Mouse (Mus musculus): ENCODE data around the gene Syt14. TPM values are rescaled to one million over a fixed set of nuclear protein-coding genes. Genes with fewer than 3 reads are reported as not detected.

Syt14 gene
- polyA plus RNA-seq, 1 experiment from 2014 or later: 5.8 TPM

DNA sequence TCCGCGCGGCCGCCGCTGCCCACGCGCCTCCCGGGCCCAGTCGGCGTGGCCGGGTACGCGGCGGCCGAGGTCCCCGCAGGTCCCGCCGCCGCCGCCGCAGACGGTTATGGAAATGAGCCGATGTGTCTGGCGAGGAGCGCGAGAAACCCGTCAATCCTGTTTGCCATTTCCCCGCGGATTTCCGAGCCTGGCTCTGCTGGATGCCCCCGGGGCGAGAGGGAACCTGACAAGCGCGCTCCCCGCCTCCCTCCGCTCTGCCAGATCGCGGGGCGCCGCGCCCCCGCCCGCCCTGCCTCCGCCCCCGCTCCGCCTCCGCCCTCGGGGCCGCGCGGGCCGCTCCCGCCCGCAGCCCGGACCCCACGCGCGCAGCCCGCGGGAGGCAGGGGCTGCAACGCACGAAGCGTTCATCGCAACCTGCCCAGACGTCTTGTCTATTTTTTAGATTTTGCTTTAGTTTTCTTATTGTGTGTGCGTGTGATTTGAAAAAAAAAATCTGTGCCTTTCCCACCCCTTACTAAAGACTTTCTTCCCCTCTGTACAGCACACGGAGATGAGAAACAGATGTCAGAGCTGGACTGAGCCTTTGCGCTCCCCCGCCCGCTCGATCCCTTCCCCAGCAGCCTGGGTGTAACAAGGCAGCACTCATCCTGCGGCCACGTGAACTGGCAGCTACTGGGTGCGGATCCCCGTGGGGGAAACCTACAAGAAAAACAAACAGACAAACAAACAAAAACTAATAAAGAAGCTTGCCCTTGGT, 179.9 kb downstream of the Syt14 start, which contains the start of gene Sertad4:
TSS of gene Sertad4 (minus strand) at position 283 of the 757 bp plus-strand sequence.
- peak within 1 kb of the TSS; percentile 99 for H3K9ac ChIP-seq (ENCODE audit: low read length)
- peak; percentile 83 for ATAC-seq (ENCODE audit: insufficient number of reproducible peaks, low FRiP score, low TSS enrichment, low read depth)
- peaks cover 2% of the 10 kb centered on the region; the same call in 1 of the 2 replicates for H3K36me3 ChIP-seq (ENCODE audit: control insufficient read depth, insufficient read depth, low read length)
- peak; percentile 90 for DNase-seq (ENCODE audit: low spot score)
- peak within 1 kb of the TSS; percentile 84 for H3K4me2 ChIP-seq (ENCODE audit: low read depth, severe bottlenecking)
- peak within 1 kb of the TSS; percentile 100 for H3K27ac ChIP-seq (replicated peaks; ENCODE audit: low read depth, low read length)
- under 1% methylated on average over 64 of the region's 75 CpGs for WGBS
- H3K27me3 ChIP-seq (ENCODE audit: control insufficient read depth, insufficient read depth, low read length): no peaks in the 10 kb centered on the region
- peaks cover 42% of the 10 kb centered on the region for H3K4me1 ChIP-seq (ENCODE audit: control insufficient read depth, insufficient read depth, low read length)
- H3K4me3 ChIP-seq (ENCODE audit: low read depth, low read length): peak within 1 kb of the TSS; percentile 84
- no peaks in the 10 kb centered on the region for H3K9me3 ChIP-seq (ENCODE audit: control insufficient read depth, low read length)

DNA sequence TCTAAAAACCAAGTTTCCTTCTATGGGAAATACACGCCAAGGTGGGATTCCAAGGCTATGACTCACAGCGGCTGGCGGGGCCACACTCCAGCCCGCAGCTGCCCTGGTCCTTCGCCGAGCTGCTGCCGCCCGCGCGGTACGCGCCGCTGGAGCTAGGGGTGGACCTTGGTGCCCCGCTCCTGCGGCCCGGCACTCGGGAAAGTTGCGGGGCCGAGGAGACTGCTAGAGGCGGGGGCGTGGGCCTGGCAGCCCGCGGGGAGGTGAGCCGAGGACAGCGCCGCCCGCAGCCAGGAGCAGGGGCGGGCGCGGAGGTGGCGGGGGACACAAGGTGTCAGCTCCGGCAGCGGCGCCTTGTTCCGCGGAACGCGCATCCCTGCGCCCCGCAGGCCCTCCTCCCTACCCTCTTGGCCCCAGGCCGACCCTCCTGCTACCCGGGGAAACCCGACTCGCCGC, 180.7 kb downstream of the Syt14 start:
- ATAC-seq (ENCODE audit: insufficient number of reproducible peaks, low FRiP score, low TSS enrichment, low read depth): 0 out of 2 replicates have a peak, but pooled peaks have one; percentile 16
- H3K27ac ChIP-seq (replicated peaks; ENCODE audit: low read depth, low read length): peak overlapping the region; percentile 100
- H3K4me3 ChIP-seq (ENCODE audit: low read depth, low read length): peak overlapping the region; percentile 84
- H3K36me3 ChIP-seq (ENCODE audit: control insufficient read depth, insufficient read depth, low read length): peaks cover 2% of the 10 kb centered on the region; the same call in 1 of the 2 replicates
- H3K4me2 ChIP-seq (ENCODE audit: low read depth, severe bottlenecking): peak overlapping the region; percentile 84
- peak; percentile 70 for DNase-seq (ENCODE audit: low spot score)
- H3K4me1 ChIP-seq (ENCODE audit: control insufficient read depth, insufficient read depth, low read length): peaks cover 42% of the 10 kb centered on the region
- 0% methylated on average over 28 of the region's 45 CpGs for WGBS
- no peaks in the 10 kb centered on the region for H3K27me3 ChIP-seq (ENCODE audit: control insufficient read depth, insufficient read depth, low read length)
- peak overlapping the region; percentile 99 for H3K9ac ChIP-seq (ENCODE audit: low read length)
- H3K9me3 ChIP-seq (ENCODE audit: control insufficient read depth, low read length): no peaks in the 10 kb centered on the region

DNA sequence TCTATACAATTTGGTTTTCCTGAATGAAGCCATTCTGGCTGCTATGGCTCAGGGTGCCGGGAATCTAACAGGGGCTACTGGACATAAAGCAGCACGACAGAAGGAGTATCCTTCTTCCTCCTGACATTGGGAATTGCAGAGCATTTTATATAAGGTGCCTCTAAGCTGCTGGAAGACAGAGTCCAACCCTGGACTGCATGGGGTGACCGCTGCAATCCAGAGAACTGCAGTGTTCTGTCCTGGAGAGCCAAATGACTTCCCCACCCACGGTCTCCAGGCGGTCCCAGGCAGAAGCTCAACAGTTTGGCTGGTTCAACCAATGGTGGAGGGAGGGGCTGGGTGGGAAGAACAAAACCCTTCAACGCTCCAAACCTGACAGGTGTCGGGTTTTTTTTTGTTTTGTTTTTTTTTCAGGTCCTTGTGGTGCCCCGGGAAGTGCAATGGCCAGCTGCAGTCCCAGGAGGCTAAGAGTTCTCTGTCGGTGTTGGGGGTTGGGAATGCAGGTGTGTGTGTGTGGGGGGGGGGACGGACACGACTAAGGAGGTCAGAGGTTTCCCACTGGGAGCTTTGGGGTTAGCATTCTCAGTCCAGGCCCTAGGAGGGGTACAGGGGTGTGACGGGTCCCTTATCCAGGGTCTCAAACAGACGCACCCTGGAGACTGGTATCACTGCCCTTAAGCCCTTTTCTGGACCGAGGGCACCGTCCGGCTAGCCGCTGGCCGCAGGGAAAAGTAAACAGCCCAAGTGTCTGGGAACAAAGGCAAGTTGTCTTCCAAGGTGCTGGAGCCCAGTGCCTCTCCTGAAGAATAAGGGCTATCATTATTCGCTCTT, 181.4 kb downstream of the Syt14 start:
- H3K4me2 ChIP-seq (ENCODE audit: low read depth, severe bottlenecking): peak overlapping the region; percentile 84
- H3K9ac ChIP-seq (ENCODE audit: low read length): peak overlapping the region; percentile 99
- 2% methylated on average over 19 of the region's 19 CpGs for WGBS
- H3K4me3 ChIP-seq (ENCODE audit: low read depth, low read length): peak overlapping the region; percentile 84
- H3K36me3 ChIP-seq (ENCODE audit: control insufficient read depth, insufficient read depth, low read length): peaks cover 4% of the 10 kb centered on the region; the same call in 1 of the 2 replicates
- DNase-seq (ENCODE audit: low spot score) (no peak), ATAC-seq (ENCODE audit: insufficient number of reproducible peaks, low FRiP score, low TSS enrichment, low read depth) (no peak)
- no peaks in the 10 kb centered on the region for H3K27me3 ChIP-seq (ENCODE audit: control insufficient read depth, insufficient read depth, low read length)
- H3K4me1 ChIP-seq (ENCODE audit: control insufficient read depth, insufficient read depth, low read length): peaks cover 42% of the 10 kb centered on the region
- H3K9me3 ChIP-seq (ENCODE audit: control insufficient read depth, low read length): no peaks in the 10 kb centered on the region
- H3K27ac ChIP-seq (replicated peaks; ENCODE audit: low read depth, low read length): peak overlapping the region; percentile 100

DNA sequence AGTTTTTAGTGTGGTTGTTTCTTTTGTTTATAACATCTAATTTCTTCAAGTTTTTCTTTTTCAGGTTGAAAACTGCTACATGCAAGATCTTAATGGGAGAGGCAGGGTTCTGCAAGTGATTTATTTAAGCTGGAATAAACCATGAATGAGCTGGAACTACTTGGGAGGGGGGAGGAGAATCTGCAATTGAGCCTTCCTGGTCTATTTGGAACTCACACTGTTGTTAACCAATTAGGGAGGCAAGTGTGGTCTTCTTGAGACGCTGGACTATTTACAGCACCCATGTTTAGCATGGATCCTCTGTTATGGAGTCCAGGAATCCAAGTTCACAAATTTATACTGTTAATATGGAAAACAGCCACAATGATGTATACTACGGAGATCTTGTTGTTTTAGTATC, 182.1 kb downstream of the Syt14 start:
- Histone ChIP-seq H3K9me3 (ENCODE audit: control insufficient read depth, low read length) (no peaks in the 10 kb centered on the region), H3K4me3 (ENCODE audit: low read depth, low read length) (peak overlapping the region; percentile 84), H3K4me1 (ENCODE audit: control insufficient read depth, insufficient read depth, low read length) (peaks cover 42% of the 10 kb centered on the region), H3K4me2 (ENCODE audit: low read depth, severe bottlenecking) (peak overlapping the region; percentile 84), H3K36me3 (ENCODE audit: control insufficient read depth, insufficient read depth, low read length) (peaks cover 12% of the 10 kb centered on the region; the same call in 1 of the 2 replicates), H3K9ac (ENCODE audit: low read length) (peak overlapping the region; percentile 99), H3K27me3 (ENCODE audit: control insufficient read depth, insufficient read depth, low read length) (no peaks in the 10 kb centered on the region), H3K27ac (replicated peaks; ENCODE audit: low read depth, low read length) (peak overlapping the region; percentile 100; the same call in 1 of the 2 replicates)
- WGBS: 32% methylated on average over 2 of the region's 2 CpGs
- DNase-seq (ENCODE audit: low spot score) (no peak), ATAC-seq (ENCODE audit: insufficient number of reproducible peaks, low FRiP score, low TSS enrichment, low read depth) (no peak)

DNA sequence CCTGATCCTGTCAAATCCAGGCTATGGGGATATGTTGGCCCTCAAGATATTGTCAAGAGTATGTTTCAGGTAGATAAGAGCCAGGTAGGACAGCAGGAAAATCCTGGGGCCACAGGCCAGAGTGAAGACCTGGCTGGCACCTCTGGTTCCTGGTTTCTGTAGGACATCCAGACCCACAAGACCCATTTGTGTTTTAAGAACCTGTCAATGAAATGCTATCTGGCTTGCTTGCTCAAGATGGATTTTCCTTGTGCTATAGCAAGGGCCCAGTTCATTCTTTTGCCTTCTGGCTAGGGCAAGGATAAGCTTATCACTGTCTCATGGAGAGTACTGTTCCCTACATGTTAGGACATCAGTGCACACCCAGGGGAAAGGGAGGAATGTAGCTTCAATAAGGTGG, 183.5 kb downstream of the Syt14 start:
- Histone ChIP-seq H3K9ac (ENCODE audit: low read length) (peak overlapping the region; percentile 34), H3K4me1 (ENCODE audit: control insufficient read depth, insufficient read depth, low read length) (peaks cover 42% of the 10 kb centered on the region), H3K4me3 (ENCODE audit: low read depth, low read length) (peak overlapping the region; percentile 15; the same call in 1 of the 2 replicates), H3K27ac (replicated peaks; ENCODE audit: low read depth, low read length) (peak overlapping the region; percentile 45; the same call in 1 of the 2 replicates), H3K4me2 (ENCODE audit: low read depth, severe bottlenecking) (peak overlapping the region; percentile 84), H3K27me3 (ENCODE audit: control insufficient read depth, insufficient read depth, low read length) (no peaks in the 10 kb centered on the region), H3K9me3 (ENCODE audit: control insufficient read depth, low read length) (no peaks in the 10 kb centered on the region), H3K36me3 (ENCODE audit: control insufficient read depth, insufficient read depth, low read length) (peaks cover 20% of the 10 kb centered on the region)
- no peak for DNase-seq (ENCODE audit: low spot score)
- ATAC-seq (ENCODE audit: insufficient number of reproducible peaks, low FRiP score, low TSS enrichment, low read depth): no peak

DNA sequence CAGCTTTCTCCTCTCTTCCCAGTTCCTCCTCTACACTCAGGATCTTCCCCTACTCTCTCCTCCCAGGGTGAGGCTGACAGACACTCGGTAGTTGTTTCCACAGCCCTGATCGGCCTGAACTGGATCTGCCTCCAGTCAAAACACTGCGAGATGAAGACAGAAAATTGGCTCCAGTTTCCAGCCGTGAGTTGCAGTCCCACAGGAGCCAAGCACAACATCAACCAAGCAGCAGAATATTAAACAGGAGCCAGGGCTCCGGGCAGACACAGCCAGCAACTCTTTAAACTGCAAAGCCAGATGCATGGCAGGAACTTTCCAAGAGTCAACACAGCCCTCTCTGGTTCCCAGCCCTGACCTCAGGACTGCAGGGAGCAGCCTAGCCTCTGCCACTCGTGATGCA, 183.9 kb downstream of the Syt14 start:
- Histone ChIP-seq H3K4me3 (ENCODE audit: low read depth, low read length) (peak overlapping the region; percentile 15; the same call in 1 of the 2 replicates), H3K4me2 (ENCODE audit: low read depth, severe bottlenecking) (peak overlapping the region; percentile 84), H3K27ac (replicated peaks; ENCODE audit: low read depth, low read length) (peak overlapping the region; percentile 45; the same call in 1 of the 2 replicates), H3K9me3 (ENCODE audit: control insufficient read depth, low read length) (no peaks in the 10 kb centered on the region), H3K9ac (ENCODE audit: low read length) (peak overlapping the region; percentile 27; the same call in 1 of the 2 replicates), H3K36me3 (ENCODE audit: control insufficient read depth, insufficient read depth, low read length) (peaks cover 23% of the 10 kb centered on the region), H3K4me1 (ENCODE audit: control insufficient read depth, insufficient read depth, low read length) (peaks cover 42% of the 10 kb centered on the region), H3K27me3 (ENCODE audit: control insufficient read depth, insufficient read depth, low read length) (no peaks in the 10 kb centered on the region)
- DNase-seq (ENCODE audit: low spot score) (no peak), ATAC-seq (ENCODE audit: insufficient number of reproducible peaks, low FRiP score, low TSS enrichment, low read depth) (0 out of 2 replicates have a peak, but pooled peaks have one; percentile 1)
- WGBS: 6% methylated on average over 6 of the region's 6 CpGs

DNA sequence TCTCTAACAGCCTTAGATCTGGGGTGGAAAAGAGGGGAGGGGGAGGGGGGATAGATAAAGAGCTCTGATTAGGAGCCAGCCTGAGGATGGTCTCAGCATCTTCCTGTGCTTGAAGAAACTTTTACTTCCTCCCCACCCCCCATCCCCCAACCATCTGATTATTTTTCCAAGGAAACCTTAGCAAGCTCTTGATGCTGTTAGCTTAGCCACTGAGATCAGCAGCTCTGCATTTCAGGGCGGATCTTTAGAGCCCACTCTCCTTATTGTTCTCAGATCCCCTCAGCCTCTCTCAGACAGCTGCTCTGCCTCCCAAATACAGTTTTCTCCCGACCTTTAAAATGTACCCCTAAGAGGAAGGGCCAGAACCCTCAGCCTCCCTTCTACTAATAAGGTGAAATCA, 184.4 kb downstream of the Syt14 start:
- peaks cover 27% of the 10 kb centered on the region for H3K36me3 ChIP-seq (ENCODE audit: control insufficient read depth, insufficient read depth, low read length)
- H3K4me2 ChIP-seq (ENCODE audit: low read depth, severe bottlenecking): peak overlapping the region; percentile 84
- DNase-seq (ENCODE audit: low spot score) (no peak), ATAC-seq (ENCODE audit: insufficient number of reproducible peaks, low FRiP score, low TSS enrichment, low read depth) (no peak)
- no peak overlapping the region; the same call in 1 of the 2 replicates for H3K9ac ChIP-seq (ENCODE audit: low read length)
- peak overlapping the region; percentile 15; the same call in 1 of the 2 replicates for H3K4me3 ChIP-seq (ENCODE audit: low read depth, low read length)
- 10% methylated on average over 2 of the region's 2 CpGs for WGBS
- H3K27ac ChIP-seq (replicated peaks; ENCODE audit: low read depth, low read length): peak overlapping the region; percentile 45; the same call in 1 of the 2 replicates
- H3K4me1 ChIP-seq (ENCODE audit: control insufficient read depth, insufficient read depth, low read length): peaks cover 38% of the 10 kb centered on the region
- H3K27me3 ChIP-seq (ENCODE audit: control insufficient read depth, insufficient read depth, low read length): no peaks in the 10 kb centered on the region
- no peaks in the 10 kb centered on the region for H3K9me3 ChIP-seq (ENCODE audit: control insufficient read depth, low read length)

DNA sequence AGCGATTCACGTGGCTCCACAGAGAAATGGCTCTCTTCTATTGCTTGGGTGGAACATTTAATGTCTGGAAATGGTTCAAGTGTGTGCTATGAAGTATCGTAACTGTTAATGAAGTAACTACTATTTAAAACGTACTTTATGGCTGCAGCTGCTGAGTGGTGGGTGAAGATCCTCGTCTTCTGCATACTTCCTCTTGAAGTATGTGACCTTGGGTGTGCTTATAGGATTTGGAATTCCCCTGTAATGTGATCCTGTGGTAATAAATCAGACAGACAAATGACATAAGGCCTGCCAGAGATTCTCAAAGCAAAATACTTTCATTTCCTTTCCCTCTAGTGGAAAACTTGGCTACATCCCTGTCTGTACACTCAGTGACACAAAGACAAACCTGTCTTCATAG, 186.0 kb downstream of the Syt14 start:
- Histone ChIP-seq H3K4me1 (ENCODE audit: control insufficient read depth, insufficient read depth, low read length) (peaks cover 38% of the 10 kb centered on the region), H3K9ac (ENCODE audit: low read length) (no peak overlapping the region), H3K4me3 (ENCODE audit: low read depth, low read length) (no peak overlapping the region), H3K27ac (replicated peaks; ENCODE audit: low read depth, low read length) (no peak overlapping the region), H3K9me3 (ENCODE audit: control insufficient read depth, low read length) (no peaks in the 10 kb centered on the region), H3K36me3 (ENCODE audit: control insufficient read depth, insufficient read depth, low read length) (peaks cover 31% of the 10 kb centered on the region), H3K4me2 (ENCODE audit: low read depth, severe bottlenecking) (no peak overlapping the region), H3K27me3 (ENCODE audit: control insufficient read depth, insufficient read depth, low read length) (no peaks in the 10 kb centered on the region)
- DNase-seq (ENCODE audit: low spot score) (no peak), ATAC-seq (ENCODE audit: insufficient number of reproducible peaks, low FRiP score, low TSS enrichment, low read depth) (no peak)
- WGBS: 57% methylated on average over 5 of the region's 5 CpGs

All from limb, embryonic 11.5 days (tissue).